Mouse (Mus musculus): ENCODE measurements at regions not wholly inside any gene's neighbourhood (a gene's known extent, or its start where the extent isn't known, plus 50 kb on each side); places are given as distances from the start of the nearest gene placed in this dataset.
A peak's percentile ranks its signal among the peaks of the same experiment; 100 is the strongest.

- DNase-seq = no peak
These were observed 1729.8 kb downstream of the AI429214 start for GRCm38 (mm10) chr8:38723254-38723653.

GRCm38 (mm10) chr8:38725257-38725656, 1731.9 kb downstream of the AI429214 start:
- no peak for DNase-seq

GRCm38 (mm10) chr8:38747134-38747533, 1753.7 kb downstream of the AI429214 start:
- DNase-seq = no peak

- DNase-seq = no peak
These were observed 1773.3 kb downstream of the AI429214 start for GRCm38 (mm10) chr8:38766626-38767226.

GRCm38 (mm10) chr8:38812482-38812881, 1819.1 kb downstream of the AI429214 start:
- no peak for DNase-seq

GRCm38 (mm10) chr8:38818163-38818562, 1824.8 kb downstream of the AI429214 start:
- peak; percentile 10 for DNase-seq

GRCm38 (mm10) chr8:38861436-38861835, 1813.4 kb upstream of the Adam24 start:
- no peak for DNase-seq

- no peak for DNase-seq
These were observed 1807.5 kb upstream of the Adam24 start for GRCm38 (mm10) chr8:38867370-38867769.

All from layer of hippocampus, adult 9-11 months (tissue).